Mouse (Mus musculus) lung, adult 2 months (tissue): Measurements from ENCODE around the gene Cpt1a.
A peak's percentile ranks its signal among the peaks of the same experiment; 100 is the strongest.

Source experiments
- CTCF ChIP-seq: fragments of 200-500 bp; IDR thresholded peaks from 2 replicates; pipeline ENCODE4 v1.5.1; 2011; ENCODE audit warnings: mild to moderate bottlenecking, low read length, control low read depth; ENCODE audit not compliant: insufficient read depth
- POLR2A ChIP-seq: fragments of 200-500 bp; IDR thresholded peaks from 2 replicates; pipeline ENCODE4 v1.6.1; 2011; ENCODE audit warnings: low read depth, mild to moderate bottlenecking, control low read depth, low read length, borderline replicate concordance; ENCODE audit errors: extremely low read depth

DNA sequence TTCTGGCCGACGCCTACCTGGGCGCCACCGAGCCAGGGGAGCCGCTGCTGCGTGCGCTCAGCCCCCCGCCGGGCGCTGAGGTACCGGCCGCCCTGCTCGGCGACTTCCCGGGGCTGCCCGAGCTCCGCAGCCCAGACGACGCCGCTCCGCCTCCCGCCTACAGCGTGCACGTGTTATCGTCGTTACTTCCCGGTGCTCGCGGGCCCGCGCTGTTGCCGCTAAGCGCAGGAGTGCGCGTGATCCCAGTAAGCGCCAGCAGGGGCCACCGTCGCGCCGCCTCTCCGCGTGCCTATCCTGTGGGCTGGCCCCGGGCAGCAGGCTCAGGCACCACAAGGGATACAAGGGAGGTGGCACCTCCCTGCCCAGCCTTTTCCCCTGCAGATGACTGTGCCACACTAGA, 67.0 kb downstream of the Cpt1a start:
- TF ChIP-seq CTCF (peak; percentile 53), POLR2A (no peak)
